Mouse (Mus musculus) stomach, embryonic 14.5 days (tissue): Measurements from ENCODE around the gene Sycp1. TPM values are rescaled to one million over a fixed set of nuclear protein-coding genes. Genes with fewer than 3 reads are reported as not detected.

Source experiments
- ATAC-seq: fragments of 200-750 bp; cut with Nextera tagmentation; 2 replicates; pipeline ENCODE4 v1.8.0; 2017; ENCODE audit warnings: low read depth, moderate TSS enrichment; ENCODE audit not compliant: insufficient number of reproducible peaks, insufficient read depth, low FRiP score
- H3K27ac ChIP-seq: fragments of 300-500 bp; sonication (generic); 2 replicates; pipeline ENCODE4 v1.5.1; 2014; ENCODE audit warnings: mild to moderate bottlenecking, low read length, moderate library complexity, mixed read lengths
- H3K27me3 ChIP-seq: fragments of 300-500 bp; sonication (generic); 2 replicates; pipeline ENCODE4 v1.6.1; 2014; ENCODE audit warnings: low read length, control low read depth, mixed read lengths; ENCODE audit not compliant: control insufficient read depth, insufficient read depth
- H3K36me3 ChIP-seq: fragments of 300-500 bp; sonication (generic); 2 replicates; pipeline ENCODE4 v1.6.1; 2014; ENCODE audit warnings: mild to moderate bottlenecking, control low read depth, low read length, moderate library complexity, mixed read lengths; ENCODE audit not compliant: control insufficient read depth, insufficient read depth
- H3K4me1 ChIP-seq: fragments of 300-500 bp; sonication (generic); 2 replicates; pipeline ENCODE4 v1.6.1; 2014; ENCODE audit warnings: low read length, control low read depth, mixed read lengths; ENCODE audit not compliant: control insufficient read depth, insufficient read depth
- H3K4me2 ChIP-seq: fragments of 300-500 bp; sonication (generic); replicated peaks from 2 replicates; pipeline ENCODE4 v1.6.1; 2014; ENCODE audit warnings: low read depth, low read length, control low read depth
- H3K4me3 ChIP-seq: fragments of 300-500 bp; sonication (generic); 2 replicates; pipeline ENCODE4 v1.5.1; 2014; ENCODE audit warnings: low read depth, low read length, control low read depth
- H3K9ac ChIP-seq: fragments of 300-500 bp; sonication (generic); replicated peaks from 2 replicates; pipeline ENCODE4 v1.6.1; 2014; ENCODE audit warnings: low read depth, mild to moderate bottlenecking, control low read depth, low read length, moderate library complexity, mixed read lengths
- H3K9me3 ChIP-seq: fragments of 300-500 bp; sonication (generic); 2 replicates; pipeline ENCODE4 v1.6.1; 2016; ENCODE audit warnings: low read depth, low read length, control low read depth; ENCODE audit not compliant: control insufficient read depth
- WGBS: fragments of 180-500 bp; shearing (Covaris S2); extraction: QIAGEN DNeasy Blood & Tissue Kit; methylation state at CpG from one replicate; pipeline ENCODE4 v1.1.7; 2014; 5-methylcytosine and 5-hydroxymethylcytosine counted together
- polyA plus RNA-seq: library from polyadenylated mRNA; unstranded; fragments of >200 nt; fragmentation: Nextera tagmentation; extraction: Ambion mirVana; gene quantifications from 2 replicates; pipeline ENCODE4 v1.2.1, GENCODE M21; 2014

The Sycp1 gene
- polyA plus RNA-seq, 1 experiment from 2014 or later = not detected

DNA sequence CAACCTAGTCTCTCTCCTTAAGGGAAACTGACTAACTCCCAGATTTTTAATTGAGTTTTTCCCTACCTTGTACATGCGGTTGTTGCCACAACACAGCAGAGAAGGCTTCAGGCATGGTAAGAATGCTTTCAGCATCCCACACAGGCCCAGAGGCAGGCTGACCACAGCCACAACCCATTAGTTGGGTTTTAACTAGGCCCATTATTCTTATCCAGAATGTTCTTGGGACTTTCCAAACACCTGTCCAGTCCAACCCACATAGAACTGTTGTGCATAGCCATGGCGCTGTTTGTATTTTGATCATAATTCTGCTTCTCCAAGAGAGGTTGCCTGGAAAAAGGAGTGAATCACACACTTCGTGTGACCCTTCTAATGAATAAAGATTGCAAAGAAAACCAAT lies 19.2 kb upstream of the Sycp1 start:
- Histone ChIP-seq H3K9me3 (no peaks in the 10 kb centered on the region), H3K9ac (no peak overlapping the region), H3K27ac (no peak overlapping the region), H3K4me2 (no peak overlapping the region), H3K4me1 (no peaks in the 10 kb centered on the region), H3K4me3 (no peak overlapping the region), H3K36me3 (no peaks in the 10 kb centered on the region), H3K27me3 (no peaks in the 10 kb centered on the region)
- no peak for ATAC-seq
- WGBS = 86% methylated on average over 3 of the region's 3 CpGs

GRCm38 (mm10) chr3:102954476-102954875 lies 18.6 kb upstream of the Sycp1 start:
- Histone ChIP-seq H3K4me2 (no peak overlapping the region), H3K9me3 (no peaks in the 10 kb centered on the region), H3K27me3 (no peaks in the 10 kb centered on the region), H3K27ac (no peak overlapping the region), H3K9ac (no peak overlapping the region), H3K4me3 (no peak overlapping the region), H3K36me3 (no peaks in the 10 kb centered on the region), H3K4me1 (no peaks in the 10 kb centered on the region)
- WGBS = 85% methylated on average over 12 of the region's 12 CpGs
- no peak for ATAC-seq

DNA sequence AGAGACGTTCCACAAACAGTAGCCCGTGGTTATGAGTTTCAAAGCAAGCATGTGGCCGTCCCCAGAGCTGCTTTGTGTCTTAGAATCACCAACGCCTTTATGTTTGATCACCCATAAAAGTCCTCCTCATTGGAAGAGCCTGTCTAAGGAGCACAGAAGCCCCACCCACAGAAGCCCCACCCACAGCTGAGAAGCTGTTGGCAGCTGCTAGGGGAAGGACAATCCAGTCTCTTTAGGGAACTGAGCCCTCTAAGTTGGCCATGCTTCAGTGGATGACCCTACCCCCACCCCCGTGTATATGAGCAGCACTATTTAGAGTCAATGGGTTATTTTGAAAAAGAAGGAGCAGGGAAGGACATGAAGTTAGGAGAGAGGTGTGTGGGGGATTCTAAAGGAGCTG lies 11.0 kb upstream of the Sycp1 start:
- WGBS = 47% methylated on average over 5 of the region's 5 CpGs
- no peak overlapping the region for H3K4me2 ChIP-seq
- H3K27me3 ChIP-seq = no peaks in the 10 kb centered on the region
- H3K27ac ChIP-seq = no peak overlapping the region
- no peaks in the 10 kb centered on the region for H3K4me1 ChIP-seq
- no peak overlapping the region for H3K4me3 ChIP-seq
- H3K9me3 ChIP-seq = no peaks in the 10 kb centered on the region
- ATAC-seq = no peak
- H3K9ac ChIP-seq = no peak overlapping the region
- H3K36me3 ChIP-seq = no peaks in the 10 kb centered on the region

DNA sequence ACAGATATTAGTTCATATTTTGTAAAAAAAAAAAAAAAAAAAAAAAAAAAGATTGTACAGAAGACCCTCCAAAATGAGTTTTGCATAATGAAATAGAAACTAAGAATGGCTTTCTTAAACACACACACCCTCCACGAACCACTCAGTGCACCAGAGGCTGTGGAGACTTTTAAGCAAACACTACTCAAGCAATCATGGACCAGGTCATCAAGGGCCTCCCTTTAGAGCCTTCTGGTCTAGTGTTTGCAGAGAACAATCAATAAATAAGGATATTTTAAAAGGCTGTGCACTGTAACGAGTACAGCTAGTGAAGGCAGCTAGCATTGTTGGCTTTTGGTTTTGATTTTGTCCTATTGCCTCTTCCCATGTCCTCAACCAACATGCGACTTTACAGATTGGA lies 10.4 kb upstream of the Sycp1 start:
- Histone ChIP-seq H3K27me3 (no peaks in the 10 kb centered on the region), H3K36me3 (no peaks in the 10 kb centered on the region), H3K9me3 (no peaks in the 10 kb centered on the region), H3K9ac (no peak overlapping the region), H3K4me2 (no peak overlapping the region), H3K4me1 (no peaks in the 10 kb centered on the region), H3K27ac (no peak overlapping the region), H3K4me3 (no peak overlapping the region)
- no peak for ATAC-seq
- WGBS = 66% methylated on average over 3 of the region's 3 CpGs

GRCm38 (mm10) chr3:102938100-102938499 lies 2.2 kb upstream of the Sycp1 start:
- 88% methylated on average over 1 of the region's 1 CpGs for WGBS
- Histone ChIP-seq H3K36me3 (no peaks in the 10 kb centered on the region), H3K4me2 (no peak overlapping the region), H3K4me1 (no peaks in the 10 kb centered on the region), H3K4me3 (no peak overlapping the region), H3K9ac (no peak overlapping the region), H3K27ac (no peak overlapping the region), H3K9me3 (peaks cover 6% of the 10 kb centered on the region; the same call in 1 of the 2 replicates), H3K27me3 (no peaks in the 10 kb centered on the region)
- ATAC-seq = no peak

DNA sequence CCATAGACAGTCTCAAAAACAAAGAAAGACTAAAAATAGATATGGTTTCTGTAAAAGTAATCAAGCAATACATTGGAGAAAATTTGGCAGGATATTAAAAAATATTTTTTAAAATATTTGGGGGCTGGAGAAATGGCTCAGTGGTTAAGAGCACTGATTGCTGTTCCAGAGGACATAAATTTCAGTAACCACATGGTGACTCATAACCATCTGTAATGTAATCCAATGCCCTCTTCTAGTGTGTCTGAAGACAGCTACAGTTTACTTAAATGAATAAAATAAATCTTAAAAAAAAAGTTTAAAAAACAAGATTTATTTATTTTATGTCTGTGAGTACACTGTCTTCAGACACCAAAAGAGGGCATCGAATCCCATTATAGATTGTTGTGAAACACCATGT lies 36.8 kb downstream of the Sycp1 start:
- H3K4me1 ChIP-seq = no peaks in the 10 kb centered on the region
- WGBS = 89% methylated on average over 1 of the region's 1 CpGs
- H3K4me3 ChIP-seq = no peak overlapping the region
- H3K27ac ChIP-seq = no peak overlapping the region
- ATAC-seq = no peak
- H3K9ac ChIP-seq = no peak overlapping the region
- H3K36me3 ChIP-seq = no peaks in the 10 kb centered on the region
- no peaks in the 10 kb centered on the region for H3K9me3 ChIP-seq
- no peaks in the 10 kb centered on the region for H3K27me3 ChIP-seq
- H3K4me2 ChIP-seq = no peak overlapping the region

DNA sequence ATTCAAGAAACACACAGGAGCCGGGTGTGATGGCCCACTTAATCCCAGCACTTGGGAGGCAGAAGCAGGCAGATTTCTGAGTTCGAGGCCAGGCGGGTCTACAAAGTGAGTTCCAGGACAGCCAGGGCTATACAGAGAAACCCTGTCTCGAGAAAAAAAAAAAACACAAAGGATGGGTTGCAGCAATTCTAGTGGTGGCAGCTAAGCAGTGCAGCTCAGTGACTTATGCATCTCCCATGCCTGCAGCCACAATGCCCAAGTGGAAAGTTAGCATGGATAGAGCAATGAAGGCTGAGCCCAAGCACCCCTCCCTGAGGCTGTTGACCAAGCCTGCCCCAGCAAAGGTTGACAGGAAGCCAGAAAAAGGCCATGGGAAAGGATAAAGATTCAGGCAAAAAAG lies 55.4 kb downstream of the Sycp1 start:
- H3K9me3 ChIP-seq = no peaks in the 10 kb centered on the region
- 80% methylated on average over 4 of the region's 4 CpGs for WGBS

DNA sequence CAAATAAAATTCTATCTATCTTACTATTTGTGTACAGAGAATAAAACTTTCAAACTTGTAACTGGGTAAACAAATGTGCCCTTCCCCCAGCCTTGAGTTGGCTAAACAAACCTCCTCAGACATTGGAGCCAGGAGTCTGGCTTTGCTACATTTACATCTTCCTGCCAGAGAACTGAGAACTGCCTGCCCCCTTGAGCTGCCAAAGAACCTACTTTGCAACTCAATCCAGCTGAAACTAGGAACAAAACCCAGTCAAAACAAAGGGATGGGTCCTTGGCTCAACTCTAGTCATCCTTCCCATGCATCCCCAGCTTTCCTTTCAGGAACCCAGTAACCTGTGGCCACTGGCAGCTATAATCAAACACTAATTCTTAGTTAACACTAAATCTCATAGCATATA lies 87.2 kb downstream of the Sycp1 start:
- ATAC-seq = no peak
- Histone ChIP-seq H3K4me1 (no peaks in the 10 kb centered on the region), H3K4me3 (no peak overlapping the region), H3K4me2 (no peak overlapping the region), H3K27me3 (no peaks in the 10 kb centered on the region), H3K27ac (no peak overlapping the region), H3K36me3 (no peaks in the 10 kb centered on the region), H3K9me3 (no peaks in the 10 kb centered on the region), H3K9ac (no peak overlapping the region)

More for the DNA sequence above, 55.4 kb downstream of the Sycp1 start:
- Histone ChIP-seq H3K27me3 (no peaks in the 10 kb centered on the region), H3K4me3 (no peak overlapping the region), H3K27ac (no peak overlapping the region), H3K9ac (no peak overlapping the region), H3K4me2 (no peak overlapping the region), H3K4me1 (no peaks in the 10 kb centered on the region), H3K36me3 (no peaks in the 10 kb centered on the region)
- no peak for ATAC-seq

DNA sequence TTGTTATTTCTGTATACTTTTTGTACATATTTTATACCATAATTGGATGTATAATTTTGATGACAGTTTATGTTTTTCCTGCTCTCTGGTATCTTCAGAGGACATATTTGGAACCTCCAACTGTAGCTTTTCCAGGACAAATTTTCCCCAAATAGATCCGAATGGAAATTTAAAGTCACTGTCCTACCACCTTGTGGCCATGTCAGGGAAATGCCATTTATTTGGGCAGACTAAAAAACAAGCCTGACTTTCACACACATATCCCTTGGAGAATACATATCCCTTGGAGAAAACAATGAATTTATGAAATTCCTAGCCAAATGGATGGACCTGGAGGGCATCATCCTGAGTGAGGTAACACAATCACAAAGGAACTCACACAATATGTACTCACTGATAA lies 93.5 kb downstream of the Sycp1 start:
- 30% methylated on average over 1 of the region's 1 CpGs for WGBS
- Histone ChIP-seq H3K4me1 (no peaks in the 10 kb centered on the region), H3K27me3 (no peaks in the 10 kb centered on the region), H3K36me3 (no peaks in the 10 kb centered on the region), H3K9ac (no peak overlapping the region), H3K27ac (no peak overlapping the region), H3K4me2 (no peak overlapping the region), H3K4me3 (no peak overlapping the region), H3K9me3 (no peaks in the 10 kb centered on the region)
- no peak for ATAC-seq
